Mouse (Mus musculus): ENCODE results near the gene Wfdc17.

GRCm38 (mm10) chr11:83662204-83662603, 41.6 kb upstream of the Wfdc17 start, which contains the start of gene Ccl4:
- no peak for TF ChIP-seq CTCF (IDR thresholded peaks at IDR 0.05; ENCODE audit: borderline replicate concordance, insufficient read depth, low read depth, low read length)
- TF ChIP-seq POLR2A (IDR thresholded peaks at IDR 0.05; ENCODE audit: borderline replicate concordance, insufficient read depth, low read length): no peak

Data from cerebellum, adult 2 months (tissue).